Mouse (Mus musculus) megakaryocyte-erythroid progenitor cell, adult 5-6 weeks (primary cell): ENCODE data around the gene Zfp459. TPM values are rescaled to one million over a fixed set of nuclear protein-coding genes. Genes with fewer than 3 reads are reported as not detected.
"Not testable (repeated sequence)": the region's sequence is repeated elsewhere in the genome, so short reads cannot be mapped to it uniquely, and the experiment has no call there.

Experiments used
- ATAC-seq: replicated peaks from 2 replicates; pipeline ENCODE4 v1.8.0; 2016; ENCODE audit warnings: mild to moderate bottlenecking, inconsistent platforms; ENCODE audit not compliant: severe bottlenecking, poor library complexity, low FRiP score, low TSS enrichment
- total RNA-seq, 2 experiments: library from RNA; stranded (forward) in 1 of 2; stranded (reverse) in 1 of 2; fragments of 200-1000, 215-1000 nt in 1 of 2; fragments of >200 nt in 1 of 2; fragmentation: Nextera tagmentation in 1 of 2; gene quantifications; 2 replicates each; pipeline ENCODE4 v1.2.3; 2014 to 2017

The Zfp459 gene
- 1.4 and 2.6 TPM in 2 replicates for total RNA-seq (2014; fragmentation: Nextera tagmentation)
- 1.3 and 1.9 TPM in 2 replicates for total RNA-seq (2017)

GRCm38 (mm10) chr13:67421207-67421857 lies at the start of gene Zfp459:
Gene Zfp459 (minus strand): TSS chr13:67421418.
- peak; percentile 82 for ATAC-seq

GRCm38 (mm10) chr13:67469274-67469673 lies 48.1 kb upstream of the Zfp459 start:
- no peak for ATAC-seq

- ATAC-seq: not testable (repeated sequence)
Measured at GRCm38 (mm10) chr13:67463506-67464185, 42.4 kb upstream of the Zfp459 start.

- peak; percentile 25 for ATAC-seq
Measured at GRCm38 (mm10) chr13:67452021-67452309, 30.7 kb upstream of the Zfp459 start.

DNA sequence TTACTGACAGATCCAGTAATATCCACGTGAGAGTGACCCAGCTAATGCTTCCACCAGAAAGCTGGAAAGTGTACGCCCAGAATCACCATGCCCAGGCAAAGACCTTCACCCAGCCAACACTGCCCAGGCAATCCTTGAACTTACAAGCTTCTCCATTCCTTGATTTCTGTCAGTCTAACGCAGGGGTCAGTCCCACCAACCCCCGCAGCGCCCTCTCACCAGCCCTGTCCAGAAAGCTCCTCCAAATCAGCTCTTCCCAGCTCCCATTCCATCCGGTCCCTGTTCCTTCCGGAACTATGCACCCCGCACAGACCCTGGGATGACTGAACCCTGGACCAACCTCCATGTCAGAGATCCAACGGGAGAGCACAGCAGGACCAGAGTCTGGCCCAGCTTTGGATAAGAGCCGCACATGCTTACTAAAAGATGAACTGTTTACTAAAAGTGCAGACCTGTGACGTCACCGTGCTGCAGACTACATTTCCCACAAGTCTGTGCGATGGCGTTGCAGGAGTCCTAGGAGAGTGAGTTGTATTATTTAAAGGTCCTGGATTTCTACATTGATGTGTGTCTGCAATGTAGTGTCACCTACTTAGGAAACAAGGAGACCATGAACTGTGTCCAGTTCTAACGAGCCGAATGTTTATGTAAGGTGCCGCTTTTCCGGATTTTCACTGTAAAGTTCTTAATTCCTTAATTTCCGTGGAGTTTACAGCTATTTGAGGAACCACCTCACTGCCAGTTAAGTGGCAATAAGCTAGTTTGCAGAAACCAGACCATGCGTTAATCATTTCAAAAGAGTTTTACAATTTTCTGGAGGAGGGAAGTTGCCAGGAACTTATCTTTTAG lies 30.2 kb upstream of the Zfp459 start, which contains the start of gene Zfp874a:
Gene Zfp874a (minus strand): TSS at position 453 of the 849 bp plus-strand sequence.
- ATAC-seq: peak; percentile 100

- not testable (repeated sequence) for ATAC-seq
Measured at GRCm38 (mm10) chr13:67437095-67437494, 15.9 kb upstream of the Zfp459 start.

GRCm38 (mm10) chr13:67428116-67428515 lies 6.9 kb upstream of the Zfp459 start:
- ATAC-seq: no peak

DNA sequence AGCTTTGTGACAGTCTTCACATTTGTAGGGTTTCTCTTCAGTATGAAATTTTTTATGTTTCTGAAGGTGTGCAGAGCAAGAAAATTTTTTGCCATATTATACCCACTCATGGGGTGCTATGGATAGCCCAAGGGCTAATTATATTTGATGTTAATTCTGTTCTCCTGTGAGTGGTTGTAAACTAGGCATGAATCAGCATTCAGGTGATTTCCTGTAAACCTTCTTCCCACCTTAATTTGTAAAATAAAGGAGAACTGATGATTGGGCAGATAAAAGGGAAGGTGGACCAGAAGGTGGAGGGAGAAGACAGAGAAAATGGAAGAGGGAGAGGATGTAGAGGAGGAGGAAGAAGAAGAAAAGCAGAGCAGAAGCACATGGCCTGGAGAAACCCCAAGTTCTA lies 4.5 kb upstream of the Zfp459 start:
- ATAC-seq: not testable (repeated sequence)

DNA sequence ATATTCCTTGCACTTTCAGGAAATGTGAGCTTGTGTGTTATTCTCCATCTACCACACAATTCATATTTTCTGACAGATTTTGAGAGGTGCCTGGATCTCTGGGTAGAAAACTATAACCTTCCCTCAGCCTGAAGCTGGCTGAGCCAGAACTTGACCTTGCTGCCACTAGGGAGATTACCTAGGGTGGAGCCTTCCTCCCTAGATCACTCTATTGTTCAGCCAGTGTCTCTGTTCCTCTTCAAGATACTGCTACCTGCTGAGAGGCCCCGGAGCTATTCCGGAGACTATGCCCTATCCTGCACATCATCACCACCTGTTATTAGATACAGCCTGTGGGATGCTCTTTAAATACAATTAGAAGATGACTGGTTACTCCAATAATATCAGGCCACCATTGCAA lies 1.3 kb upstream of the Zfp459 start:
- not testable (repeated sequence) for ATAC-seq

- ATAC-seq: no peak
Measured at GRCm38 (mm10) chr13:67420558-67421206, 536 bp downstream of the Zfp459 start.

GRCm38 (mm10) chr13:67416811-67417210 lies 4.4 kb downstream of the Zfp459 start:
- 0 out of 2 replicates have a peak, but pooled peaks have one; percentile 35 for ATAC-seq

DNA sequence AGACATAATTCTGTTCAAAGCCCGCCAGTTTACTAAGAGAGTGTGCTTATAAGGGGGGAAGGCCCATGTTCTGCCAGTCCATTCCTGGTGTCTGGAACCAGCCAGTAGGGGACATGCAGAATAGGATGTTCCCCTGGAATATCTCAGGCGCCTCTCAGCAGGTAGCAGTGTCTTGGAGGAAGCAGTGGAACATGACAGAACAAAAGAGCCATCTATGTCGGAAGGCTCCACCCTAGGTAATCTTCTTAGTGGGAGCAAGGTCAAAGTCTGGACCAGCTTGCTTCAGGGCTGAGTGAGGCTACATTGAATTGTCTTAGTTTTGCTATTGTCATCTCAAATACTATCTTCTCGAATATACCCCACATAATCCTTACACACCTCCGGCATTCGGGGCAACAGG lies 5.5 kb downstream of the Zfp459 start:
- no peak for ATAC-seq

GRCm38 (mm10) chr13:67413634-67414033 lies 7.6 kb downstream of the Zfp459 start:
- ATAC-seq: not testable (repeated sequence)

DNA sequence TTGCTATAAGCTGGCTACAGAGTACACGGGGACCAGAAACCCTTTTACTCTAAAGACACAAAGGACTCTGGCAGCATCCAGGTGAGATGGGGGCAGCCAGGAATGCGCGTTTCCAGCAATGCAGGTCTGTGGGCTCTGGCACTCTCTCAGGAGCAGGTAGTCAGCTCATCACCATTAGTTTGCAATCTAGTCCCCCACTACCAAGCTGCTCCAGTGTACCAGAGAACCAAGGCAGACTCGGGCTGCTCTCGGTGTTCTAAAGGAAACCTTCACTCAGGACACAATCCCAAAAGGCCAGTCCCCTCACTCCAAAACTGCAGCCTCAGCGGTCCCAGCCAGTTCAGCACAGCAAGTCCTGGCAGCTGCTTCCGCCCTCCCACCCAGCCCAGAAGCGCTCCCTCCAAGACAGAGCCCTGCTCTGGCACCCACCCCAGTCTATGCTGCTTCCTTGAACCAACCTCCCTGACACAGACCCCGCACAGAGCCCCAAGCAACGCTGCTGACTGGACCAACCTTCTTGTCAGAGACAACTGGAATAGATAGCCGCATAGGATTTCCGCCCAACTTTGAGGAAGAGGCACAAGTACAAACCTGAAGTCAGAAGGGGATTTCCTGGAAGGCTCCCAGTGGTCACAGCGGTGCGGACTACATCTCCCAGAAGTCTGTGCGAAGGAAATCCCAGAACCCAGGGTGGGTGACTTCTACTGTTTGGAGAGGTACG lies 21.9 kb downstream of the Zfp459 start, which contains the start of gene Zfp429:
Gene Zfp429 (minus strand): TSS at position 637 of the 721 bp plus-strand sequence.
- ATAC-seq: peak; percentile 98

GRCm38 (mm10) chr13:67376255-67376654 lies 45.0 kb downstream of the Zfp459 start:
- peak; percentile 78 for ATAC-seq

GRCm38 (mm10) chr13:67375050-67375911 lies 45.9 kb downstream of the Zfp459 start, which contains the start of the genes Gm28041 and Zfp456:
Gene Gm28041 (minus strand): TSS chr13:67375733.
Gene Zfp456 (minus strand): TSS chr13:67375810.
- peak; percentile 97 for ATAC-seq

DNA sequence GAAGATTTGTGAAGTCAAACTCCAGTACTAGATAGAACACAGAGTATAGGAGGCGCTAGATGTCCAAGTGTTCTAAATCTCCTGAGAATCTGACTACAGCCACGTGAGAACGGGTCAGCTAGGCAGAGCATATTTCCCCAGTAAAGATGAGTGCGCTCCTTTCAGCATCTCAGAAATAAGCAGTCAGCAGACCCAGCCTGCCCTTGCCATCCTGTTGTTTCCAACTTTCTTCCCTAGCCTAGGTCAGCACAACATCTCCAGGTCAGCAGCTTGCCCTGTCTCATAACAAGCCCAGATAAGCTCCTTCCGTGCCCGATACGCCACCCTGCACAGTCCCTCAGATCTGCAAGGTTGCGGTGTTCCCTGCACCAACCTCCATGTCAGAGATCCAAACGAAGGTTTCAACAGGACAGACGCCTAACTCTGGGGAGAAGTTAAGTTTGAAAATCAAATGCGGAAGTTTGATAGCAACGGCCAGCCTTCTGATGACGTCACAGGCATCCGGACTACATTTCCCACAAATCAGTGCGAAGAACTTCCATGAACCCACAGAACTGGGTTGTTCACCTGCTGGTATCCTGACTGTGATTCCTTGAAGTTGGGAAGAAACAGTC lies 61.0 kb downstream of the Zfp459 start, which contains the start of the genes Gm28044 and Zfp953:
Gene Gm28044 (minus strand): TSS at position 406 of the 614 bp plus-strand sequence.
Gene Zfp953 (minus strand): TSS at position 475 of the 614 bp plus-strand sequence.
- peak; percentile 91 for ATAC-seq
